Mouse (Mus musculus) kidney, adult 2 months (tissue): ENCODE measurements around the gene Tmtc1. TPM values are rescaled to one million over a fixed set of nuclear protein-coding genes. Genes with fewer than 3 reads are reported as not detected.

Experiments
- DNase-seq: peaks from one replicate; pipeline ENCODE4 v3.0.0; 2021
- H3K27ac ChIP-seq: fragments of 200-500 bp; 2 replicates; pipeline ENCODE4 v1.5.1; 2012; ENCODE audit warnings: low read depth, low read length, control low read depth, inconsistent platforms; ENCODE audit not compliant: insufficient read depth
- H3K27me3 ChIP-seq: fragments of 200-500 bp; replicated peaks from 2 replicates; pipeline ENCODE4 v1.6.1; 2012; ENCODE audit warnings: mild to moderate bottlenecking, moderate library complexity, low read length, inconsistent platforms; ENCODE audit not compliant: control insufficient read depth, insufficient read depth
- H3K36me3 ChIP-seq: fragments of 200-500 bp; 2 replicates; pipeline ENCODE4 v1.6.1; 2012; ENCODE audit warnings: mild to moderate bottlenecking, moderate library complexity, low read length, inconsistent platforms; ENCODE audit not compliant: control insufficient read depth, insufficient read depth
- H3K4me1 ChIP-seq: fragments of 200-500 bp; 2 replicates; pipeline ENCODE4 v1.6.1; 2011; ENCODE audit warnings: low read length; ENCODE audit not compliant: control insufficient read depth, insufficient read depth
- H3K4me3 ChIP-seq: fragments of 200-500 bp; 2 replicates; pipeline ENCODE4 v1.5.1; 2011; ENCODE audit warnings: mild to moderate bottlenecking, low read depth, low read length, control low read depth; ENCODE audit not compliant: insufficient read depth
- CTCF ChIP-seq: fragments of 200-500 bp; conservative IDR thresholded peaks from 2 replicates; pipeline ENCODE4 v1.5.1; 2011; ENCODE audit warnings: low read depth, mild to moderate bottlenecking, control low read depth, low read length, moderate library complexity, mixed read lengths; ENCODE audit not compliant: insufficient read depth, insufficient read length
- POLR2A ChIP-seq: fragments of 200-500 bp; IDR thresholded peaks from one replicate; pipeline ENCODE4 v1.6.1; 2011; ENCODE audit warnings: low read depth, low read length, control low read depth
- whole genome bisulfite sequencing: fragments of 180-500 bp; shearing (Covaris S2); methylation state at CpG from one replicate; pipeline ENCODE4 v1.1.7; 2018; 5-methylcytosine and 5-hydroxymethylcytosine counted together
- polyA plus RNA-seq: library from polyadenylated mRNA; depleted of rRNA; stranded (reverse); fragments of >200 nt; gene quantifications from 2 replicates; pipeline ENCODE4 v1.2.3, GENCODE M21; 2012

Tmtc1 gene
- polyA plus RNA-seq, 1 experiment = 11.0 TPM

GRCm38 (mm10) chr6:148403761-148404160 lies 40.4 kb downstream of the Tmtc1 start:
- Histone ChIP-seq H3K4me1 (0 out of 2 replicates have a peak, but pooled peaks cover 2% of the 10 kb centered on the region), H3K4me3 (no peak overlapping the region), H3K36me3 (no peaks in the 10 kb centered on the region), H3K27me3 (no peaks in the 10 kb centered on the region), H3K27ac (0 out of 2 replicates have a peak overlapping the region, but pooled peaks have one; percentile 39)
- TF ChIP-seq POLR2A (no peak), CTCF (no peak)
- 51% methylated on average over 3 of the region's 3 CpGs for WGBS
- no peak for DNase-seq

- H3K36me3 ChIP-seq = no peaks in the 10 kb centered on the region
- WGBS = 71% methylated on average over 6 of the region's 6 CpGs
- TF ChIP-seq POLR2A (no peak), CTCF (no peak)
- H3K27me3 ChIP-seq = no peaks in the 10 kb centered on the region
- no peak overlapping the region for H3K27ac ChIP-seq
- peak; percentile 47 for DNase-seq
- no peak overlapping the region for H3K4me3 ChIP-seq
- 0 out of 2 replicates have a peak, but pooled peaks cover 2% of the 10 kb centered on the region for H3K4me1 ChIP-seq
Observed at GRCm38 (mm10) chr6:148401031-148401430, 43.2 kb downstream of the Tmtc1 start.

- no peak for TF ChIP-seq POLR2A
- TF ChIP-seq CTCF = no peak
- Histone ChIP-seq H3K27ac (no peak overlapping the region), H3K4me3 (no peak overlapping the region), H3K36me3 (no peaks in the 10 kb centered on the region), H3K4me1 (no peaks in the 10 kb centered on the region), H3K27me3 (no peaks in the 10 kb centered on the region)
- DNase-seq = no peak
- 95% methylated on average over 2 of the region's 2 CpGs for WGBS
Observed at GRCm38 (mm10) chr6:148399541-148399940, 44.6 kb downstream of the Tmtc1 start.

GRCm38 (mm10) chr6:148398888-148399287 lies 45.3 kb downstream of the Tmtc1 start:
- no peaks in the 10 kb centered on the region for H3K36me3 ChIP-seq
- 0 out of 2 replicates have a peak overlapping the region, but pooled peaks have one; percentile 12 for H3K27ac ChIP-seq
- 65% methylated on average over 2 of the region's 2 CpGs for WGBS
- TF ChIP-seq CTCF (no peak), POLR2A (no peak)
- no peak for DNase-seq
- no peaks in the 10 kb centered on the region for H3K4me1 ChIP-seq
- no peaks in the 10 kb centered on the region for H3K27me3 ChIP-seq
- no peak overlapping the region for H3K4me3 ChIP-seq

GRCm38 (mm10) chr6:148397270-148397669 lies 46.9 kb downstream of the Tmtc1 start:
- WGBS = 86% methylated on average over 5 of the region's 5 CpGs

GRCm38 (mm10) chr6:148395272-148395671 lies 48.9 kb downstream of the Tmtc1 start:
- no peak overlapping the region for H3K27ac ChIP-seq
- H3K4me3 ChIP-seq = no peak overlapping the region
- DNase-seq = no peak
- H3K4me1 ChIP-seq = peaks cover 4% of the 10 kb centered on the region
- WGBS = 96% methylated on average over 3 of the region's 3 CpGs
- H3K27me3 ChIP-seq = no peaks in the 10 kb centered on the region
- no peaks in the 10 kb centered on the region for H3K36me3 ChIP-seq
- no peak for TF ChIP-seq POLR2A

More at GRCm38 (mm10) chr6:148397270-148397669, 46.9 kb downstream of the Tmtc1 start:
- H3K27ac ChIP-seq = no peak overlapping the region
- TF ChIP-seq POLR2A (no peak), CTCF (no peak)
- no peaks in the 10 kb centered on the region for H3K27me3 ChIP-seq
- H3K36me3 ChIP-seq = no peaks in the 10 kb centered on the region
- no peak overlapping the region for H3K4me3 ChIP-seq
- DNase-seq = no peak
- H3K4me1 ChIP-seq = no peaks in the 10 kb centered on the region; the same call in 1 of the 2 replicates

- Histone ChIP-seq H3K27me3 (no peaks in the 10 kb centered on the region), H3K27ac (no peak overlapping the region), H3K4me1 (peaks cover 4% of the 10 kb centered on the region), H3K4me3 (no peak overlapping the region), H3K36me3 (no peaks in the 10 kb centered on the region)
- 58% methylated on average over 3 of the region's 3 CpGs for WGBS
- no peak for TF ChIP-seq CTCF
- TF ChIP-seq POLR2A = no peak
- no peak for DNase-seq
Observed at GRCm38 (mm10) chr6:148394294-148394693, 49.9 kb downstream of the Tmtc1 start.
